Mouse (Mus musculus): Measurements from ENCODE around the gene Zdhhc5.

The Zdhhc5 gene

DNA sequence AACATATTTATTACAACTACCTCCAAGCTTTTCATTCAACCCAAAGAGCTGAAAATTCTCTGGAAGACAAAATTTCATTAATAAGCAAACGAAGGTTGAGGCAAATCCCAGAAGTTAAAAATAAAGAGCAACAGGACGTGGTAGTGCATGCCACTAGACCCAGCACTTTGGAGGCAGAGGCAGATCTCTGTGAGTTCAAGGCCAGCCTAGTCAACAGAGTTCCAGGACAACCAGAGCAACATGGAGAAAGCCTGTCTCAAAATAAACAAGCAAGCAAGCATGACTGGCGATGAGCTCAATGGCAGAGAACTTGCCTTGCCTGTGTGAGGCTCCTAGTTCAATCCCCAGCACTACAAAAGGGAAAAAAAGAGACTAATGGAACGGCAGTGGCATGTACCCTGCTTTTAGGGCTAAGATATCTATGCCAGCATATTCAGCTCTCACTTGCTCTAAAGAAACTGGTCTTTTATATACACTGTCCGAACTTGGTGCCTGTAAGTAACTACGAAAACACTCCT lies 67.9 kb downstream of the Zdhhc5 start:
- no peak for DNase-seq (ENCODE audit: low read depth, low spot score)

DNA sequence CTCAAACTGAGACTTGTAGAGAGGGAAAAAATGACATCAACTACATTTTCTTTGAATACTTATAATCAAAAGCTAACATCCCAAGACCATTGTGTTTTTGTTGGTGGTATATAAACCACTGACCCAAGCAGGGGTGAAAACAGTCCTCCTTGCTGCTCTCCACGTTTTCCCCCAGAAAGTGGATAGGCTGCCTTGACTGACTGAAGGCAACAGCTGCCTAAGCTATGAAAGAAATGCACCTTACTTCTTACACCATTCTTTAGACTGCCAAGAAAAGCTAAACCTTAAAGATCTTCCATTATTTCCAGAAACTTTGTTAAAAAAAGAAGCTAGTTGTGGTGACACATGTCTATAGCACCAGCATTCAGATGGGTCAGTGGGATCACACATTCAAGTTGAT lies 68.8 kb downstream of the Zdhhc5 start:
- DNase-seq (ENCODE audit: low read depth, low spot score), result no peak

DNA sequence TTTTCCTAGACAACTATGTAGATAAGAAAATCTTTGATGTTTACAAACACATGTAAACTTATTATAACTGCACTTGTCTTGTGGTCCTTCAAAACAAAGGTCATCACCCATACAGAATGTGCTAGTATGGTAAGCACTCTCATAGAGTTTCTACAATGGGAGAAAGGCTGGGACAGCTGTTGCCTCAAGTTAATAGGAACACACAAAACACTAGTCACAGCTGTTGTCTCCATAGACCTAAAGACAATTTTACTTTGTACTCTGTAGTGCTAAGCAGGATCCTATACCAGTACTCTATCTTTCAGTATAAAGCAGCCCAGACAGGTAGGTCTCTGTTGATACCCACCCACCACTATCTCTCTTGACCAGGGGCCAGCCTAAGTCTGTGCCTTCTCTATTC lies 74.1 kb downstream of the Zdhhc5 start:
- no peak for DNase-seq (ENCODE audit: low read depth, low spot score)

DNA sequence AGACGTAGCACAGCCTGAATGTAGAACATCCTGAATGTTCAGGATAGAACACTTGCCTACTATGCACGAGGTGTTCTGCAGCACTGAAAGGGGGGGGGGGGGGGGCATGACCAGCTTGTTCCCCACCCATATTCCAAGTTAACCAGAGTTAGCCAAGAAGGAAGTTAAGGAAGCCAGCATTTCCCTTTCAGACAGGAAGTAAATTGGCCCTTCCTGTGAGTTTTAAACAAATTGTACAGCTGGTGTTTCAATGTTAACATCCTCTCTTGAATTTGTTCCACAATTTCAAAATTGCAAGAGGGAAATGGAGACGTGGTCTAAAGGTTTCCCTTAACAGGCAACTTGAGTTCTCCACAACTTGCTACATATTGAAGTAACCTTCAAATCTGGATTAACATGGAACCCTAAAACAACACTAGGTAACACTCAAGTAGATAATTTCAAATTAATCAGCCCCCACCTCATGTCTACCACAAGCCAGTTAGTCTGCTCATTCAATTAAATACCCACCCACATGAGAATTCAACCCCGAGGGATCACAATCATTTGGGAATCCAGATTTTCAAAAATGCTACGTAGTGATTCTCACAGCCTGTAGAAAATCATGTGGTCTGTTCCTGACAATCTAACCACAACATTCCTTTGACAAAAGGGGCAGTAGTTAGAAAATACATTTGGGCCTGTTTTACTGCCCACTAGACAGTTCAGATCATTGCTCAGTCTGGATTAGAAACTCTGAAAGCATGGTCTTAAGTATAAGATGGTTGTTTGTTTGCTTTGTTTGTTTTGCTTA lies 76.4 kb downstream of the Zdhhc5 start:
- DNase-seq (ENCODE audit: low read depth, low spot score), result no peak

Measured in retina, adult 2 months (tissue).